Mouse (Mus musculus): ENCODE data around the gene Ipo11.
"Not testable (repeated sequence)": the region's sequence is repeated elsewhere in the genome, so short reads cannot be mapped to it uniquely, and the experiment has no call there.

Ipo11 gene

DNA sequence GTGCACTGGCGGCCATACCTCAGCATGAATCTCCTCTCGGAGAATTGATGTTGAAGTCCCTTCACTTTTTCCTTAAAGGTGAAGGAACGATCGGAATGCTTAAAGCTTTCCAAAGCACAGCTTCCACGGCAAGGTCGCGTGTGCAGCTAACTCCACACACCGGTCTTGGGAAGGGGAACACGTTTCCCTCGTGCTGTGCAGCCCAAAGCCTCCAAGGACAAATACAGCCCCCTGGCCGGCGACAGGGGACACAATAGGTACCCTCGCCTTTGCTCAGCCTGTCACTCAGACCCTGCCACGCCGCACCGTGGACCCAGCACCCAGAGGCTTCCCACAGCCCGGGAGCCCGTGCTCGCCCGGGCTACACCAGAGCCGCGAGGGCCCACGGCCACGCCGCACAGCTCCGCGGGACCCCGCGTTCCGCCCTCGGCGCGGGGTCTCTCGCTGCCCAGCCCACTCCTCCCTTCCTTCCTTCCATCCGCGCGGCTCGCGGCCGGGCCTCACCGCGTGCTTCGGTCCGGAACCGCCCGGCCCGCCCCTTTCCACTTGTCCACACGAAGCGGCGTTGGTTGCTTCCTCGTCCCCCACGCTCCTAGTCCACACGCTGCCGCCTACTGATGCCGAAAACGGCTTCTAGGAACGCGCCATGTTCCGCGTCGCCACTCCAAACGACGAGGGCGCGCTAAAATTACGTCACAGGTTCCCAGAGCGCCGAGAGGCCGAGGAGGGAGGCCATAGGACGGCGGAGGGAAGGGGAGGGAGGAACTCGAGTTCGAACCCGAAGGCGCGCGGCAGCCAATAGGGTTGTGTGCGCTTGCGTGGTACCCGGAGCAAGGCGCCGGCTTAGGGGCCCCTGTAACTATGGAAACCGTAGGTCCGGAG is at the start of gene Ipo11:
TSS of gene Ipo11 (minus strand) at position 703 of the 882 bp plus-strand sequence.
- peak; percentile 95 to 96 for DNase-seq

DNA sequence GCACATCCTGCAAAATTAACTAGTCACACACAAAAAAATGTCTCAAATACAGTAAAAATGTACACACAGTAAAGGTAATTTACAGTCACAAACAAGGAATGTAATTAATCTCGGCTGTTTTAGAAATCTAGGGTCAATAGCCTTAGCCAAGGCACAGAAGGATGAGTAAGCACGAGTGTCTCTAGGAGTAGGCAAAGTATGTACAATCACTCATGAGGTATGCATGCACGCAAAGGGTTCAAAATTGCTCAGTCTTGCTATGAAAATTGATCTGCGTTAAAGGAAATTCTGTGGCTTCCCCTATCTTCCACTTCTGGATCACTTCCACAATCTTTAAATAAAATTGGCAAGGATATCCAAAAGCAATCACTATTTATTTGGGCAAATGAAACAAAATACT is 24.7 kb upstream of the Ipo11 start:
- no peak for DNase-seq

GRCm38 (mm10) chr13:106960557-106960956 is 23.8 kb upstream of the Ipo11 start:
- DNase-seq: no peak

DNA sequence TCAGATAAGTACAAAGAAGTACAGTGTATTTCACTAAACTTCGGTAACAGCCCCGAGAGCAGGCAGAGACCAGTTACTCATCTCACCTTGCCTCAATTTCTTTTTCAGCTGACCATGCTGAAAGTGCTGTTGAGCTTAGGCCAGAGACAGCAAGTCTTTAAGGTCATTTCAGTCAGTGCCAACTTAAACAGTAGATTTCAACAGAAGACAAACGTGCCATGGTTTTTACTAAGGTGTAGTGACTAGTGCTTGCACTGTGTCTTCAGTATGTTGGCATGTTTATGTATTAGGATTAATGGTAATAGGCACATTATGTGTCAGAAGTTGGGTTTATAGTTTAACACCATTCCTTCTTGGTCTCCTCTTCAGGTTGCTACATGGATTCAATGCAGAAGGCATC is 21.5 kb upstream of the Ipo11 start:
- no peak for DNase-seq

DNA sequence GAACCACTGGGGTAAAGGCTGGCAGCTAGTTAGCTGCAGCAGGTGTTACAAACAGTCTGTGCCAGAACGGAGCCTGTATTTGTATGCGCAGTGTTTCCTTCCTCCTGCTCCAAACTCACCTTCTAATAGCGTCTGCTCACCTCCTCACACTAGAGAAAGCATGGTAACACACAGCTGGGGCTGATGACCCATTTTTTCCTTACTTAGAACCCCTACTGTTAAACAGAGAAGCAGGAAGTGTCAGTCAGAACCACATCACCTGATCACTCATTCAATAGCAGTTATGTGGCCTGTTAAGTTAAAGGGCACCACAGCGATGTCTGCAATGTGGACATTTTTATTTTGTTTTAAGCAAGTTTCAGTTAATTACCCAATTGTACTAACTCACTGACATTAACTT is 20.8 kb upstream of the Ipo11 start:
- DNase-seq: no peak

DNA sequence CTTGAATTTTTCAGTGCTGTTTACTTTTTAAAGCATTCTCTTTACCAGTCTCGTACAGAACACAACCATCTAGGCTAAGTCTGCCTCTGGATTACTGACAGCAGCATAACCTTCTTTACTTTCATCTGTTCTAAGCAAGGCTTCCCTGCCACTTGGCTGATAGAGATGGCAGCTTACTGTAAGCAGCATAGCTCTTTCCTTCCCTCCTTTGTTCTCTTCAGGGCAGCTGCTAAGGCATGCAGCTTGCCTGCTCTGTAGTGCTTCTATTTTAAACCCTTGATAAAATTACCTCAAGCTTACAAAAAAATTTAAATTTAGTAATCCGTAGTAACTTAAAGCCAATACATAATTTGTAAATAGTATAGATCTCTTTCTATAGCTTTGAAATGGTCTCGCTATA is 18.1 kb upstream of the Ipo11 start:
- DNase-seq: no peak

DNA sequence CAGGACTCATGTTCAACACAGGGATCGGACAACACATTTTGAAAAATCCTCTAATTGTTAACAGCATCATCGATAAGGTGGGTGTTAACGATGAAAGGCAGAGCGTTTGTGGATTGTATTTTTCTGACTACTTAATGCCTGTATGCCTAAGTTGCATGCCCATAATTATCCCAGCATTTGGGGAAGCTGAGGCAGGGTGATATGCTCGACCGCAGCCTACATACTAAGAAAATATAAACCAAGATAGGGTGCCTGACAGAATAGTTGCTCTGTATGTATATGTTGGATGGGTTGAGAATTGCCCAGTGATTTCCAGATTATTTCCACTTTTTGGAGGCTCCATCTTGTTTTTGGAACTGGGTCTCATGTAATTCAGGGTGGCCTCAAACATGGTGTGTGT is 10.8 kb upstream of the Ipo11 start:
- DNase-seq: no peak

GRCm38 (mm10) chr13:106946594-106947540 is 10.1 kb upstream of the Ipo11 start, which contains the start of gene Dimt1:
Dimt1 (plus strand) TSS chr13:106947127.
- DNase-seq: peak; percentile 95 to 98

DNA sequence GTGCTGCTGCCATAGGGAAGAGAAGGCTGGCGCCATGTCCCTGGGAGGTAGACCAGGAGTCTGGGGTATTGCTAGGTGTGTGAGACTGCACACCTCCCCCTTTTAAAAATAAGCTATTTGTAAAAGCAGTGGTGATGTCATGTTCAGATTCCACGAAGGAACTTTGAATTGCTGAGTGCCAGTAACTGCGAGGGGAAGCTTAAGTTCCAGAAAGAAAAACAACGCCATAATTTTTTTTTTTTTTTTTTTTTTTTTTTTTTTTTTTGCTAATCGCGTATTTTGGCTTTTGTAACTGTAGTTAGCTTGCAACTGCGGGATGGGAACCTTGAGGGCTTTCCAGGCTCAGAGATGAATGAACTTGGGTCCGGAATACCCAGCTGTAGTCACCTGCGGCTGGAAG is 8.8 kb upstream of the Ipo11 start:
- no peak for DNase-seq

DNA sequence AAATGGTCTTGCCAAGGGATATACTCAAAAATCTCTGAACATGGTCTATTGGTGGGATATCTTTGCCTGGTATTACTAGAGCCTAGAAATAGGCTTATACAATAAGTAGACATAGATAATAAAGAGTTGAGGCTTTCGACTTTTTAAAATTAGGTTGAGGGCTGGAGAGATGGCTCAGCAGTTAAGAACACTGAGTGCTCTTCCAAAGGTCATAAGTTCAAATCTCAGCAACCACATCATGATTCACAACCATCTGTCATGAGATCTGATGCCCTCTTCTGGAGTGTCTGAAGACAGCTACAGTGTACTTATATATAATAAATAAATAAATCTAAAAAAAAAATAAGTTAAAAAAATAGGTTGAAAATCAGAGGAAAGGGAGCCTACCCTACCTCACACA is 6.0 kb upstream of the Ipo11 start:
- DNase-seq: no peak

GRCm38 (mm10) chr13:106941211-106941976 is 4.6 kb upstream of the Ipo11 start:
- no peak for DNase-seq

DNA sequence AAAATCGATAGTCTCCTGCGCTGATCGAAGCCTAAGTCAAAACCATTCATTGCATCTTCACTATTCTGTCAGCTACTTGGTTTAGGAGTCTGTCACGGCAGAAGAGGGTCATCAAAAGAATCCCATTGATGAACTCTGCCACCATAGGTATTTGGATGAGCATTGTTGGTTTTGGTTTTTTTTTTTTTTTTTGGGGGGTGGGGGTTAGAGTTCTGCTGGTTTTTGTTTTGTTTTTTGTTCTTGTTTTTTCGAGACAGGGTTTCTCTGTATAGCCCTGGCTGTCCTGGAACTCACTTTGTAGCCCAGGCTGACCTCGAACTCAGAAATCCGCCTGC is 347 bp upstream of the Ipo11 start:
- no peak for DNase-seq

- no peak for DNase-seq
Observed at GRCm38 (mm10) chr13:106935871-106936255, 895 bp downstream of the Ipo11 start.

GRCm38 (mm10) chr13:106929201-106929600 is 7.6 kb downstream of the Ipo11 start:
- DNase-seq: peak in 1 of 2 experiments; percentile 36

GRCm38 (mm10) chr13:106928296-106928695 is 8.5 kb downstream of the Ipo11 start:
- no peak for DNase-seq

DNA sequence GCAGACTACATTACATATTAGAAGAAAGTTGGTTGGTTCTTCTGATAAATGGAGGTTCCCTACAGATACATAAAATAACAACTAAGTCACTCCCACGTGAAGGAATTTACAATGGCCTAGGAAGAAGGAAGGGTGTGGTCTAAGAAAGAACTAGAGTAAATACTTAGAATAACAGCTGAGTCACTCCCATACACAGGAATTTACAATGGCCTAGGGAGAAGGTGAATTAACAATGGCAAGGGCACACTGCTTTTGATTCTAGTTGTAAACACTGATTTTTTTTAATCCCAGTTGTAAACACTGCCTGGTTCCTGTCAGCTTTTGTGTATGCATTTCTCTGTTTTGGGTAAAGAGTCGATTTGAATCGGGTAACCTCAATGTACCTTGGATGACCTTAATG is 10.8 kb downstream of the Ipo11 start:
- DNase-seq: not testable (repeated sequence)

DNA sequence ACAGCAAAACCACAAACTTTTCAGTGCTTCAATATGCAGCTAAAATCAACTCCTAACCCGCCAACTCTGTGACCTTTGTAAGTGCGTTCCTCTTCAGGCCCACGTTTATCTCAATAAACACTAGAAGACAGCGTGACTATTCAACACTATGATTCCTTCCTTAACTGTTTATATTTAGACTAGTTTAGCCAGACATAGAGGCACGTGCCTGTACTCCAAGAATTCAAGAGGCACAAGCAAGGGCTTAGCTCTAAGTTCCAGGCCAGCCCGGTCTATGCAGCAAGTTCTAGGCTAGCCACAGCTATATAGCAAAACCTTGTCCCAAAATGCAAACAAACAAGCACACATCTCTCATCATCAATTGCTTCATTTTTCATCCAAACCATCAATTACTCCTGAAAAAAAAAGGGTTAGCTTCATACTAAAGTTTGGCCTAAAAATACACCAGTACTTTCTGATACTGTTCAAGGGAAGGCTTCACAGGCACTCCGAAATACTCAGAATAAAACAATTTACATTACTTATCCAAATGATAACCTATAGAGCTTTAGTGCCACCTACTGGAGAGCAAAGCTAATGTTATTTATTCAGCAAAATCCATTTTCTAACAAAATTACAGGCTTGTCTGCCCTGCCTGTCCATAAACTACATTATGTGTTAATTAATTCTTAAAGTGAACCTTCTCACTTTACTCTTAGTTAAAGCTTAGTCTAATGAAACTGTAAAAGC is 18.3 kb downstream of the Ipo11 start:
- DNase-seq: no peak

GRCm38 (mm10) chr13:106913125-106913736 is 23.5 kb downstream of the Ipo11 start:
- DNase-seq: no peak

DNA sequence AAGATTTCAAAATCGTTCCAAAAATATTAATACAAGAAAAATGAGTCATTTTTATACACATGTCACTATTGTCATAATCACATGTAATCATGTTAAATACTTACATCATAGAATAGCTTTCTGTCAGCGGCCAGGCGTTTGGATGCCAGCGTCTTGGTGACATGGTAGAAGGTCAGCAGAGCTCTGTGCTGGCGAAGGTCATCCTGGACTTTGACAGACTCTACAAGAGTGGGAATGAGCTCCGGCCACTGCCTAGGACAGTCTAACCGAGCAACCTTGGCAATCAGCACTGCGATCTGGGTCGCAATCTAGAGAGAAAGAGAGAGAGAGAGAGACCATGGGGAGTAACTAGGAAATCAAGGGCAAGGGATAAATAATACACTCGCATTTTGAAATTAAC is 26.7 kb downstream of the Ipo11 start:
- DNase-seq: no peak

- no peak for DNase-seq
Observed at GRCm38 (mm10) chr13:106907273-106907672, 29.5 kb downstream of the Ipo11 start.

DNA sequence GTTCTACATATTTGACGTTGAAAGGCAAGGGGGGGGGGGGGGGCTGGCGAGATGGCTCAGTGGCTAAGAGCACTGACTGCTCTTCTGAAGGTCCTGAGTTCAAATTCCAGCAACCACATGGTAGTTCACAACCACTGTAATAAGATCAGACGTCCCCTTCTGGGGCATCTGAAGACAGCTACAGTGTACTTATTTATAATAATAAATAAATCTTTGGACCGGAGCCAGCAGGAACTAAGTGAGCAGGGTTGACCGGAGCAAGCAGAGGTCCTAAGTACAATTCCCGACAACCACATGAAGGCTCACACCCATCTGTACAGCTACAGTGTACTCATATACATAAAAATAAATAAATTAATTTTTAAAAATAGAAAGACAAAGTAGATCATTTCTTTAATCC is 31.6 kb downstream of the Ipo11 start:
- DNase-seq: not testable (repeated sequence)

DNA sequence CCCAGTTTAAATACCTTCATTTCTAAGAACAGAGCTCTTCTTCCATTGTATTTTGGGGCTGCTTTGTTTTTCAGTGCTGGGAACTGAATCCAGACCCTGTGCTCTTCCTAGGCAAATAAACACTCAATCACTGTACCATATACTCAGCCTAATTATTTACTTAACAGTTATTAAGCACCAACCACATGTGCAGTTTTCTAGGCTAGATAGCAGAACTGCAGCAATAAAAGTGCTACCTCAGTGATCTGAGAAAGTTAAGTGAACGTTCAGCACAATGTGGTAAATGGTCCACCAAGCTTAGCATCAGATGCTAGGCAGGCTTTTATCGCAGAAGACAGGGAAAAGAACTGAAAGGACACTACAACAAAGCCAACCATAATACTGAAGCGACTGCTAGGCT is 32.1 kb downstream of the Ipo11 start:
- DNase-seq: no peak

Data from kidney, postnatal 25 days (tissue).